Mouse (Mus musculus): ENCODE measurements around the gene Hmgb4. TPM values are rescaled to one million over a fixed set of nuclear protein-coding genes. Genes with fewer than 3 reads are reported as not detected.

Hmgb4 gene
- polyA plus RNA-seq (2012), result not detected in 2 replicates

GRCm38 (mm10) chr4:128260907-128261560 lies at the start of gene Hmgb4:
Hmgb4 (minus strand) TSS chr4:128260957.
- H3K9me3 ChIP-seq (ENCODE audit: control insufficient read depth, low read length), result peaks cover 59% of the 10 kb centered on the region
- H3K4me3 ChIP-seq (replicated peaks), result no peak within 1 kb of the TSS
- no peak for TF ChIP-seq TAL1 (IDR thresholded peaks at IDR 0.05; ENCODE audit: low read length)
- no peak for TF ChIP-seq GATA1 (IDR thresholded peaks at IDR 0.05; ENCODE audit: low read length)

GRCm38 (mm10) chr4:128306011-128306410 lies 45.3 kb upstream of the Hmgb4 start:
- no peaks in the 10 kb centered on the region for H3K4me1 ChIP-seq (ENCODE audit: control insufficient read depth)
- H3K36me3 ChIP-seq (ENCODE audit: control insufficient read depth), result no peaks in the 10 kb centered on the region
- peaks cover 14% of the 10 kb centered on the region for H3K9me3 ChIP-seq (ENCODE audit: control insufficient read depth, low read length)
- H3K27me3 ChIP-seq (ENCODE audit: control insufficient read depth), result no peaks in the 10 kb centered on the region
- no peak overlapping the region for H3K4me3 ChIP-seq (replicated peaks)
- TF ChIP-seq TAL1 (IDR thresholded peaks at IDR 0.05; ENCODE audit: low read length), result no peak
- no peak for TF ChIP-seq GATA1 (IDR thresholded peaks at IDR 0.05; ENCODE audit: low read length)

More at GRCm38 (mm10) chr4:128260907-128261560, at the start of gene Hmgb4:
- H3K4me1 ChIP-seq (ENCODE audit: control insufficient read depth), result no peaks in the 10 kb centered on the region
- no peaks in the 10 kb centered on the region for H3K36me3 ChIP-seq (ENCODE audit: control insufficient read depth)
- no peaks in the 10 kb centered on the region for H3K27me3 ChIP-seq (ENCODE audit: control insufficient read depth)

- Histone ChIP-seq H3K4me1 (ENCODE audit: control insufficient read depth) (no peaks in the 10 kb centered on the region), H3K9me3 (ENCODE audit: control insufficient read depth, low read length) (peaks cover 15% of the 10 kb centered on the region), H3K36me3 (ENCODE audit: control insufficient read depth) (no peaks in the 10 kb centered on the region), H3K4me3 (replicated peaks) (no peak overlapping the region), H3K27me3 (ENCODE audit: control insufficient read depth) (no peaks in the 10 kb centered on the region)
- TF ChIP-seq TAL1 (IDR thresholded peaks at IDR 0.05; ENCODE audit: low read length) (no peak), GATA1 (IDR thresholded peaks at IDR 0.05; ENCODE audit: low read length) (no peak)
Measured at GRCm38 (mm10) chr4:128304049-128304448, 43.3 kb upstream of the Hmgb4 start.

- Histone ChIP-seq H3K4me3 (replicated peaks) (no peak overlapping the region), H3K9me3 (ENCODE audit: control insufficient read depth, low read length) (peaks cover 56% of the 10 kb centered on the region), H3K27me3 (ENCODE audit: control insufficient read depth) (no peaks in the 10 kb centered on the region), H3K36me3 (ENCODE audit: control insufficient read depth) (no peaks in the 10 kb centered on the region), H3K4me1 (ENCODE audit: control insufficient read depth) (no peaks in the 10 kb centered on the region)
- no peak for TF ChIP-seq GATA1 (IDR thresholded peaks at IDR 0.05; ENCODE audit: low read length)
Measured at GRCm38 (mm10) chr4:128288095-128288494, 27.3 kb upstream of the Hmgb4 start.

GRCm38 (mm10) chr4:128285009-128285408 lies 24.3 kb upstream of the Hmgb4 start:
- Histone ChIP-seq H3K4me3 (replicated peaks) (no peak overlapping the region), H3K4me1 (ENCODE audit: control insufficient read depth) (no peaks in the 10 kb centered on the region), H3K9me3 (ENCODE audit: control insufficient read depth, low read length) (peaks cover 48% of the 10 kb centered on the region), H3K36me3 (ENCODE audit: control insufficient read depth) (no peaks in the 10 kb centered on the region), H3K27me3 (ENCODE audit: control insufficient read depth) (no peaks in the 10 kb centered on the region)
- TF ChIP-seq GATA1 (IDR thresholded peaks at IDR 0.05; ENCODE audit: low read length) (no peak), TAL1 (IDR thresholded peaks at IDR 0.05; ENCODE audit: low read length) (no peak)

GRCm38 (mm10) chr4:128275586-128275985 lies 14.8 kb upstream of the Hmgb4 start:
- Histone ChIP-seq H3K9me3 (ENCODE audit: control insufficient read depth, low read length) (peaks cover 37% of the 10 kb centered on the region), H3K27me3 (ENCODE audit: control insufficient read depth) (no peaks in the 10 kb centered on the region), H3K4me1 (ENCODE audit: control insufficient read depth) (no peaks in the 10 kb centered on the region), H3K36me3 (ENCODE audit: control insufficient read depth) (no peaks in the 10 kb centered on the region), H3K4me3 (replicated peaks) (no peak overlapping the region)
- TF ChIP-seq TAL1 (IDR thresholded peaks at IDR 0.05; ENCODE audit: low read length) (no peak), GATA1 (IDR thresholded peaks at IDR 0.05; ENCODE audit: low read length) (no peak)

- Histone ChIP-seq H3K4me1 (ENCODE audit: control insufficient read depth) (no peaks in the 10 kb centered on the region), H3K4me3 (replicated peaks) (no peak overlapping the region), H3K36me3 (ENCODE audit: control insufficient read depth) (no peaks in the 10 kb centered on the region), H3K9me3 (ENCODE audit: control insufficient read depth, low read length) (peaks cover 37% of the 10 kb centered on the region), H3K27me3 (ENCODE audit: control insufficient read depth) (no peaks in the 10 kb centered on the region)
- TF ChIP-seq GATA1 (IDR thresholded peaks at IDR 0.05; ENCODE audit: low read length) (no peak), TAL1 (IDR thresholded peaks at IDR 0.05; ENCODE audit: low read length) (no peak)
Measured at GRCm38 (mm10) chr4:128275116-128275515, 14.4 kb upstream of the Hmgb4 start.

GRCm38 (mm10) chr4:128273146-128273545 lies 12.4 kb upstream of the Hmgb4 start:
- no peak overlapping the region for H3K4me3 ChIP-seq (replicated peaks)
- H3K4me1 ChIP-seq (ENCODE audit: control insufficient read depth), result no peaks in the 10 kb centered on the region
- no peak for TF ChIP-seq TAL1 (IDR thresholded peaks at IDR 0.05; ENCODE audit: low read length)
- no peak for TF ChIP-seq GATA1 (IDR thresholded peaks at IDR 0.05; ENCODE audit: low read length)
- peaks cover 54% of the 10 kb centered on the region for H3K9me3 ChIP-seq (ENCODE audit: control insufficient read depth, low read length)
- no peaks in the 10 kb centered on the region for H3K27me3 ChIP-seq (ENCODE audit: control insufficient read depth)
- no peaks in the 10 kb centered on the region for H3K36me3 ChIP-seq (ENCODE audit: control insufficient read depth)

GRCm38 (mm10) chr4:128272501-128272900 lies 11.7 kb upstream of the Hmgb4 start:
- Histone ChIP-seq H3K27me3 (ENCODE audit: control insufficient read depth) (no peaks in the 10 kb centered on the region), H3K9me3 (ENCODE audit: control insufficient read depth, low read length) (peaks cover 59% of the 10 kb centered on the region), H3K4me1 (ENCODE audit: control insufficient read depth) (no peaks in the 10 kb centered on the region), H3K4me3 (replicated peaks) (no peak overlapping the region), H3K36me3 (ENCODE audit: control insufficient read depth) (no peaks in the 10 kb centered on the region)
- no peak for TF ChIP-seq GATA1 (IDR thresholded peaks at IDR 0.05; ENCODE audit: low read length)
- no peak for TF ChIP-seq TAL1 (IDR thresholded peaks at IDR 0.05; ENCODE audit: low read length)

- H3K36me3 ChIP-seq (ENCODE audit: control insufficient read depth), result no peaks in the 10 kb centered on the region
- peaks cover 67% of the 10 kb centered on the region for H3K9me3 ChIP-seq (ENCODE audit: control insufficient read depth, low read length)
Measured at GRCm38 (mm10) chr4:128270931-128271330, 10.2 kb upstream of the Hmgb4 start.

More at GRCm38 (mm10) chr4:128270931-128271330, 10.2 kb upstream of the Hmgb4 start:
- Histone ChIP-seq H3K4me1 (ENCODE audit: control insufficient read depth) (no peaks in the 10 kb centered on the region), H3K27me3 (ENCODE audit: control insufficient read depth) (no peaks in the 10 kb centered on the region), H3K4me3 (replicated peaks) (no peak overlapping the region)
- TF ChIP-seq TAL1 (IDR thresholded peaks at IDR 0.05; ENCODE audit: low read length) (no peak), GATA1 (IDR thresholded peaks at IDR 0.05; ENCODE audit: low read length) (no peak)
